Mouse (Mus musculus): Measurements from ENCODE around the gene Inca1.

Inca1 gene

DNA sequence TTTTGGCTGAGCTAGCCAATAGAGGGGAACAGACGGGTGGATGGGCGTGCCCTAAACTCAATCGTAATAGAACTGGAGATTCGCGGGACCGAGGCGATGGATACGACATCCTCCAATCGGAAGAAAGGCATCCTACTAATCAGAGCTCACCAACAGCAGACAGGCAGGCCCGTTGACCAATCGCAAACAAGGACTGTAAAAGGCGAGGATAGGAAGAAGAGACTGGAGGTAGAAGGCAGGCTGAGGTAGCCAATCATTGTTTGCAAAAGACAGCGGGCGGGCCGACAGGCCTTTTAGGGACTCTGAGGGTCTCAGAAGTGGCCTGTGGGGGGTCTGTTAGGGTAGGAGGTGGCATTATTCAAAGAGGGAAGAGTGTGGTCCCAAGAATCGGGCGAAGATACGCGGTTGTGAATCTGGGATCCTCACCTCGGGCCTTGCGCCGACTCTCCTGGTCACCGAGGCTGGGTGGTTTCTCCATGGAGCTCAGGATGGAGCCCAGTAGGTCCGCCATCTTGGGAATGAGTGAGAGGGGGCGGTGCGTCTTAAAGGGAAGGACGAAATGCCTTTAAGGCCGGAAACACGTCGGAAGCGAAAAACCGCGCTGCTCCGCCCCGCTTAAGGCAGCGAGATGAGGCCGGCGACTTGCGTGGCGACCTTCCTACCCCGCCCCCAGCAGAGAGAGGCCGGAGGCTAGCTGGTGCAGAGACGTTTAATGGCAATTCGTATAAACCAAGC, 31.0 kb downstream of the Inca1 start, which contains the start of gene Spag7:
TSS of gene Spag7 (minus strand) at position 646 of the 735 bp plus-strand sequence.
- DNase-seq = peak; percentile 96 to 99

DNA sequence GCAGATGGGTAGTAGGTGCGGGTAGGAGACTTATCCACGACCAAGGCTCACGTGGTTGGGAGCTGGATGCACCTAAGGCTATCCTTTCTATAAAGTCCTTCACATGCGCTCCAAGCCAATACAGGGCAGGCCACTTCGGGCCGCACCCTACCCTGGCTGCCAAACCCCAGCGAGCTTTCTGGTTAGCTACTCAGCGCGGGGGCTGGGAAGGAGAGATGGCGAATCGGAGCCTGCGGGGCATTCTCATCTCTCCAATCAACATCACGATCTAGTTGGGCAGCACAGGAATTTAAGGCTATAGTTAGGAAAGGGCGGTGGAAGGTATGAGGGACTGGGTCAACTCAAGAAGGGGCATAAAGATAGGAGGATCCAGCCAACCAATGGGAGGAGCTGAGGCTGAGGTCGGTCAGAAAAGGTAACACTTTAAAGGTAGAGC, 31.6 kb downstream of the Inca1 start:
- DNase-seq = peak in 1 of 2 experiments; percentile 89

DNA sequence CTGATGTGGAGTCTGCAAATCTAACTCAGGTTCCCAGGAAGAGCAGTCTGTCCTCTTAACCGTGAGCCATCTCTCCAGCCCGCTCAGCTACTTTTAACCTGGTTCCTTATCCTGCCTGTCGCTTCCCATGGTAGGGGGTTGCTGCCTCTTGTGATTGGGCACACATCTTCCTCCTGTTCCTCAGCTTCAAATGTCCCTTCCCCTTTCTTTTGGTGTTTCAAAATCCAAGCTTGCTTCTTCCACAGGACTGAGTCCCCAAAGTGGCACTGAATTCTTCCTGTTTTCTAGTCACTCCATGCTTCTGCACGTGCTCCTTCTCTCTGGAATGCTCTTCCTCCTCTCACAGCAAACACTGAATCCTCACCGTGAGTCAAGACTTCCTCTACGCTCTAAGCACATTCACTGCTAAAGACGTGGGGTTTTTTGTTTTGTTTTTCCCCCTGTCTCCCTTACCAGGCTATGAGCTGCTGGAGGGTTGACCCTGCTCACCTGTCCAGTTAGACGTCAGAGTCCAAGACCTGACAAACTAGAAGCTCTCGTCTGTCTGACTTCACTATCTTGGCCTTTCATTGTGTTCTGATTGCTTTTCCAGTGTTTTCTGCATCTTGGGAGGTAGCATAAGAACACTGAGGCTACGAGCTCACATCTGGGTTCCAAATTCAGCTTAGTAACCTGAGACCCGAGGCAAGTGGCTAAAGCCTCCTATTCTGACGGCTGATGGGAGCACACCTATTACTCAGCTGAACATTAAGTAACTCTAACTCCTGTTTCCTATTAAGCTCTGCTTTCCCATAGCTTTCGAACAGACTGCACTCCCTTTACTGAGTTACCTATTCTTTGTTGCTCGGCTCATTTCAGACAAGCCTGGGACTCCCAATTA, 32.4 kb downstream of the Inca1 start:
- peak in 1 of 2 experiments; percentile 31 for DNase-seq

DNA sequence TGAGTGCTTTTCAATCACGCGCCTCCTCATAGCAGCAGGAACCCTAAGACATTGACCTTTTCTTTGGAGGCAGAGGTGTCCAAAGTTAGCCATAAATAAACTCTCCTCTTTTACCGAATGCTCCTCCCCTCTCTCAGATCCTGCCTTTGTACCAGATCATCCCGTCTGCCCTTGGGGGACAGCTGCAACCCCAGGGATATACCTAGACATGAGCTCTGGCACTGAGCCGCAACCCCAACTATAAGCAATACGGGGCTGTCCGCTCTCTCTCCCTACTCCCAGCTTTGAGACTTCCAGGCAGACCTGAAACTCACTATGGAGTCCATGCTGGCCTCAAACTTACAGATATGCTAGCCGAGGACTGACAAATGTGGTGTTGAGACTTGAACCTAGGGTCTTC, 33.3 kb downstream of the Inca1 start:
- DNase-seq = no peak

DNA sequence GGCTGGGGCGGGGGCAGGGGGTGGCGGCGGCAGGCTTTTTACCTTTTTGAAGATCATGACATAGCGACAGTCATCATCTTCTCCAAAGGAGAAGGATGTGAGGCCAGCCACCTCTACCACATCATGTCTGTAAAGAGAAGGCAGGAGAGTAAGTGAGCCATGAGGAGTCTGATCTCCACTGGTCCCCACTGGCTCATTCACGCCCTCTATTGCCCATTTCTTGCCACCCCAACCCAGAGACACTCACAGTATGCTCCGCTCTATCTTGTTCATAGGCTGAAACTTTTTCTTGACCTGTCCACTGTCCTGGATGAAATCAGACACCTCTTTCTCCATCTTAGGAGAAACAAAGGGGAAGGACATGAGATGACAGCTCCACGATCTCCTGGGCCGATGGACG, 35.2 kb downstream of the Inca1 start:
- DNase-seq = no peak

DNA sequence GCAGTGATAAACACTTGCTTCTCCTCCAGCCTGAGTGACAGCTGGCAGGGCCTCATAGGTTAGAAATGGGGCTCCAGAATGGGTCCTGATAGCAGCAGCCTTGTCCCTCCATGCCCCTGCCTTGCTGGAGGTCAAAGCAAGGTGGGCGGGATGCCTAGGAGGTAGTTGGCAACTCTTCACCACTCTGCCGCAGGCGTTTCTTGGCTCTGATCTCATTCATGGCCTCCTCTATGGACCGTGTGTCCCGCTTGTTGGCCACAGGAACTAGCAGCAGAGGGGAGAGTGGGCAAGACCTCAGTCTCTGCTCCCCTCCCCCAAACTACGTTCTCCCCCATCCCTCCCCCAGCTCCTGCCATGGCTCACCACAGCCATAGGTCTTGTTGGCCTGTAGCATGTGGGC, 36.0 kb downstream of the Inca1 start:
- no peak for DNase-seq

DNA sequence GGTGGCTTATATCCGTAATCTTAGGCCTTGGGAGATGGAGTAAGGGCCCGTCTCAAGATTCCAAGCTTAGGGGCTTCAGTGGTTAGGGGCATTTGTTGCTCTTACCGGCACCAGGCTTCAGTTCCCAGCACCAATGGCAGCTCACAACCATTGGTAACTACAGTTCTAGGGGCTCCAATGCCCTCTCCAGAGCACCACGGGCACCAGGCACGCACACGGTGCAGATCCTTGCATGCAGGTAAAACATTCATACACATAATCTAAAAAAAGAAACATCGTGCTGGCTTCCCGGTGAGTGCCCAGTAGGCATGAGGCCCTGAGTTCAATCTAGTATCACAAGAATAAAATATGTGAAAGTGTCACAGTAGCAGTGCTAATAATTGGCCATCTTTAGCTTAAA, 36.9 kb downstream of the Inca1 start:
- no peak for DNase-seq

DNA sequence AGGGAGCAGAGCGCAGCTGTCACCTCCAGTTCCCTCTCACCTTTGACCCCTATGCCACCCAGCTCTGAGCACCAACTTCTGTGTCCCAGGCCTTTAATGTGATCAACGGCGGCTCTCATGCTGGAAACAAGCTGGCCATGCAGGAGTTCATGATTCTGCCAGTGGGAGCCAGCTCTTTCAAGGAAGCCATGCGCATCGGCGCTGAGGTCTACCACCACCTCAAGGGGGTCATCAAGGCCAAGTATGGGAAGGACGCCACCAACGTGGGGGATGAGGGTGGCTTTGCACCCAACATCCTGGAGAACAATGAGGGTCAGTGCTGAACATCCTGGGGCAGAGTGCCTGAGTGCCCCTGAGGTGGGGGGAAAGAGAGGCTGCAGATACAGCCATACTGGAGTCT, 39.4 kb downstream of the Inca1 start:
- DNase-seq = no peak

DNA sequence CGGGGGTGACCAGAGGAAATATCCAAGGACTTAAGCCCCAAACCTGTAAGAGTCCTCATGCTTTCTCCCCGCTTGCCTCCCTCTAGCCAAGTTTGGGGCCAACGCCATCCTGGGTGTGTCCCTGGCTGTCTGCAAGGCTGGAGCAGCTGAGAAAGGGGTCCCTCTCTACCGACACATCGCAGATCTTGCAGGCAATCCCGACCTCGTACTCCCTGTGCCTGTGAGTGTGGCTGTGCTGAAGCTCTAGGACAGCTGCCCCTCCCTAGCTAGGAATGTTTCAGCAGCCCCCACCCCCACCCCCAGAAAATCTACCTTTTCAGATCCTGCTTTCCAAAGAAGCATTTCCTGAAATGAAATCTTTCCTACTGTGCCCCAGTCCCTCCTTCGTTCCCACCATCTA, 41.0 kb downstream of the Inca1 start:
- DNase-seq = peak in 1 of 2 experiments; percentile 14

DNA sequence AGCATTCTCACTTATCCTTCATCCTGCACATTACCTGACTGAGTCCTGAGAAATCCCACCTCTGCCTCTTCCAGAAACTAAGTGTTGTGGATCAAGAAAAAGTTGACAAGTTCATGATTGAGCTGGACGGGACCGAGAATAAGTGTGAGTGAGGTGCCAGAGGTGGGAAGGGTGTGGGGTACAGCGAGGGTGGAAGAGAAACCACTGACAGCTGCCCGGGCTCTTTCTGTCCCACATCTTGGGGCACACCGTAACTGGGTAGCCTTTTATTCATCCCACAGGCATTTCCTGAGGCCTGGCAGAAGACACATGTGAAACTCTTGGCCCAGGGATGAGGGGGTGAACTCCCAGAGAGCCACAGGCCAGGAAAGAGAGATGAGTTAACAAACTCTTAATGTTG, 41.4 kb downstream of the Inca1 start:
- DNase-seq = peak in 1 of 2 experiments; percentile 18

DNA sequence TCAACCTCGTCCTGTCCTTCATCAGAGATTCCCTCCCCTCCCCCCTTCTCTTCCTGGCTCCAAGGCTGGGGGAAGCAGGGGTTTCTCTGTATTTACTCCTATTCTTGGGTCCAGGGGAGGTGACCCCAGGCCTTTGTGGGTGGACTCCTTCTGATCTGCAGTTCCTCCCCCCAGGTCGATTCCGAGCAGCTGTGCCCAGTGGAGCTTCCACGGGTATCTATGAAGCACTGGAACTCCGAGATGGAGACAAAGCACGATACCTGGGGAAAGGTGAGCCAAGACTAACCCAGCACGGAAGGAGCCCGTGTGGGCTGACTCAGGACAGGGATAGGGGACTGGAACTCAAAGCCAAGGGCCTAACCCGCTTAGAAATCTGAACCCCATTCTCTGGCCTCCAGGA, 42.0 kb downstream of the Inca1 start:
- no peak for DNase-seq

DNA sequence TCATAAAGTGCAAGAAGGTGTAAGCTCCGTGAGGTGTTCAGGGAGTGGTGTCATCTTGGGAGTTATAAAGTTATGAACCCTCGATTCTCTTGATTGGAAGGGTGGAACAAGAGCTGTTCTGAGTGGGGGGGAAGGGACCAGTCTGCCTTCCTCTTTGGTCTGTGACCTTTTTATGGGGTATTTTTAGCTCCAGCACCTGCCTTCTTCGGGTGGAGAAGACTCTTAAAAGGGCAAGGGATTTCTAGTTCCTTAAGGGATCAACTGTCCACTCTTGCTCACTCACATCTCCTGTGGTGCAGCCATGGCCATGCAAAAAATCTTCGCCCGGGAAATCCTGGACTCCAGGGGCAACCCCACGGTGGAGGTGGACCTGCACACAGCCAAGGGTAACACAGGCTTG, 42.4 kb downstream of the Inca1 start:
- DNase-seq = peak in 1 of 2 experiments; percentile 20

DNA sequence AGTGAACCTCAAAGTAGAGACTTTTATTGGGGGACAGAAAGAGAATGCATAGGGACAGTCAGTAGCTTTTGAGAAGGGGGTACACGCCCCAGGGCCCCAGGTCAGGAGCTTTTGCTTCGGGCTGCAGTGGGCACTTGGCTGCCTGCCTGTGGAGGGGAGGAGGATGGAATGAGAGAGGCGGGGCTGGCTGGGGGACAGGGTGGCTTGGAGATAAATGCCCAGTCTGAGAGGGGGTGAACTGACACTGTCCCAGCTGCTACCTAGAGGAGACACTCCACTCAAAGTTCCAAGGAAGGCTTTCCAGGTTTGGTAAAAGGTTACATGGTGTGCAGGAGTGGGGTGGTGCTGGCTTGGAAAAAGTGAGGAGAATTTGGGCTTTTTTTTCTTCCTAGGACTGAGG, 43.0 kb downstream of the Inca1 start, which contains the start of gene Eno3:
TSS of gene Eno3 (plus strand) at position 239 of the 400 bp plus-strand sequence.
- DNase-seq = peak in 1 of 2 experiments; percentile 46

DNA sequence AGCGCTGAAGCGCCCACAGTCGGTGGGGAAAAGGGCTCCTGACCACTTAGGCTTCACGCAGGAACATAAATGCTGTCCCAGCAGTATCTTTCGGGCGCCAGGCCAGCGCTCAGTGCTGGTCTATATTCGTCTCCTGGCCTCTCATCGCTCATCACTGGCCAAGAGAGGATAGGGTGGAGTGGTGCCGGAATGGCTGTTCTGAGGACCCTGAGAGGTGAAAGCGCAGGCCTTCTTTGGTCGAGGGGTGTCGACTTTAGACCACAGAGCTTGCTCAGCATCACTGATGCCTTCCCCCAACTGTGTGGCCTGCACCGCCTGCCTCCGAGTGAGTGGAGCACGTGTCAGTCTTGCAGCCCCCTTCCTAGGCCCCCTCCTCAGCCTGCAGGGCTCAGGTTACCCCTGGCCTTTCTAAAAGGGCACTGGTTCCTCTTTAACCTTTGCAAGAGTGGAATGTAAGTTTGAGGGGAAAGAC, 43.5 kb downstream of the Inca1 start:
- peak; percentile 55 to 71 for DNase-seq

DNA sequence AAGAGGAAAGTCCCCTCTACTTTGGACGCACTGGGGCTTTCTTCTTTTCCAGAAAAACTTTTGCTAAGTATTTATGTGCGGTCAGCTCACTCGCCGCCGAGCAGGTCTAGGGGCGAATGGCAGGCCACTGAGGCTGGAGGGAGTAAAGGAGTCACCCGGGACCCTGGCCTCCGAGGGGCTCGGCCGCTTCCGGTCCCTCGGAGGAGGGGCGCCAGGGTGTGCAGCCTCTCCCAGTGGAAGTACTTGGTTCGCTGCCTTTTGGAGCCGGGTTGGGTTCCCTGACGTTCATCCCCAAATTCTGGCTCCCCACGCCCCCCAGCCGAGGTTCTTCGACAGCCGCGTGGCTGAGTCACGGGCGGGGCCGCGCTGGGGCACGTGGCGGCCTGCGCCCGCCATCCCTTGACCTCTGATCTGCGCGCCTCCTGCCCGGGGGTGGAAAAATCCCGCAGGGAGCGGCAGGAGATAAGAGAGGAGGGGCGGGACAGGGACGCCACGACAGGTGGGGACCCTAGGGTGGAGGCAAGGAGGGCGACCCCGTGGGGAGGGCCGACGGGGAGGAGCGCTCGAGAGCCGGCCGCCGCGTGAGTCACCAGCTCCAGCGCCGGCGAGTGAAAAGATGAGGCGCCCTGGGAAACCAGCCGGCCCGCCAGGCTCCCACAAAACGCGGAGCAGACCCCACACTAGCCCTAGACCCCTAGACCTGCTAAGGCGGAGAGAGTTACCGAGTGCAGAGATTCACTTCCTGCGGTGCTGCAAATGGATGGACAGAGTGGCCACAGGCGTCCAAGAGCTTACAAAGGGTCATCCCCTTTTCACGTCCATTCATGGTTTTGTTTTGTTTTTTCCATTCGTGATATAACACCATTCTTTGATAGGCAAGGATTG, 44.1 kb downstream of the Inca1 start:
- DNase-seq = peak; percentile 75 to 80

DNA sequence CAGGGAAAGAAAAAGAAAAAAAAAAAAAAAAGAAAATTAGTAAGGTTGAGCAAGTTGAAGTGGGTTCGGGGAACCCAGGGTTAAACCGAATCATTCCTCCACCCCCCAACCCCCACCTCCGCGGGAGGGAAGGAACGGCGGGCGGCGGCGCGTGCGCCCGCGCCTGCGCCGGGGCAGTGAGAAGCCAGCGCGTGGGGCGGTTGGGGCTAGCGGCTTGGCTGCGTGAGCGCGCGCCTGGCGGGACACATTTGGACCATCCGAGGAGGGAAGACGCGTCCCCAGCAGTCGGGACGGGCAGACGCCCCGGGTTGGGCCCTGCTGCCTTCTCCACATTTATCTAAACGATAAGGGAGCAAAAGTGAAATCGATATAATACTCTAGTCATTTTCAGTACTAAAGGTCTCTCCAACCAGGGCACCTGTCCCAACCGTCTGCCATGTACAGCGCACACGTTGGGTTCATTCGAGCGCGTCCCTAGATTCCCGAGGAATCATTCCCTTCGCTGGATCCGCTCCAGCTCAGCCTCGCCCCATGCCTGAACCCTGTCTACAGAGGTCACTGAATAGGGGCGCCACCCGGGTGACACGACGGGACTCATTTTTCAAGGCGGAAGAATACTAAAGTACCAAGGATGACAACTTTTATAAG, 44.9 kb downstream of the Inca1 start:
- DNase-seq = peak; percentile 88 to 91

DNA sequence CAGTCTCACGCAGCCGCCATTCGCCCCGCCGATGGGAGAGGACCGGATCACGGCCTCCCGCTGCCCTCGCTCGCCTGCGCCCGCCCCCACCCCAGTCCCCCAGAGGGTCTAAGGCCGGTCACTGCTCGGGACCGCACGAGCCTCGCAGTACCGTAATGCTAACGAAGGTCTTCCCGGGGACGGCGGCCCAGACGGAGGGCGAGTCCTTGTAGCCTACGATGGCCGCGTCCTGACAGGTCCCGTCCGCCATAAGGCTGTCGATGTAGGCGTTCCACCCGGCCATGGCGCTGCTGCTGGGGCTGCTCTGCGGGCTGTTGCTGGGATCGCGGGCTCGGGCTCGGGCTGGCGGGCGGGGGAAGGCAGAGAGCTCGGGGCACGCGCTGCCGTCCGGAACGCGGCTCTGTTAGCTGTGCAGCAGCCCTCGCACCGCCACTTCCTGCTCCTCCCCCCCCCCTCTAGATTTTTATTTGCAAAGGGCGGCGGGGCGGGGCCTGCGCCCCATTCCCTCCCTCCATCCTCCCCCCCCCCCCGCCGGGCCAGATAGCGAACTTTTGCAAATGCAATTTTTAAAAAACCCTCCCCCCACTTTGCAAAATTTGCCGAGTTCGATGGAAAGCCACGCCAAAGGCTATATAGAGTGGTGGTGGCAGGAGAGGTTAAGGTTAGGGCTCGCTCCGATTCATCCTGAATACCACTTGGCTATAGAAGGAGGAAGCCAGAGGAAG, 45.6 kb downstream of the Inca1 start, which contains the start of gene Pfn1:
TSS of gene Pfn1 (minus strand) at position 447 of the 725 bp plus-strand sequence.
- peak; percentile 85 to 88 for DNase-seq

DNA sequence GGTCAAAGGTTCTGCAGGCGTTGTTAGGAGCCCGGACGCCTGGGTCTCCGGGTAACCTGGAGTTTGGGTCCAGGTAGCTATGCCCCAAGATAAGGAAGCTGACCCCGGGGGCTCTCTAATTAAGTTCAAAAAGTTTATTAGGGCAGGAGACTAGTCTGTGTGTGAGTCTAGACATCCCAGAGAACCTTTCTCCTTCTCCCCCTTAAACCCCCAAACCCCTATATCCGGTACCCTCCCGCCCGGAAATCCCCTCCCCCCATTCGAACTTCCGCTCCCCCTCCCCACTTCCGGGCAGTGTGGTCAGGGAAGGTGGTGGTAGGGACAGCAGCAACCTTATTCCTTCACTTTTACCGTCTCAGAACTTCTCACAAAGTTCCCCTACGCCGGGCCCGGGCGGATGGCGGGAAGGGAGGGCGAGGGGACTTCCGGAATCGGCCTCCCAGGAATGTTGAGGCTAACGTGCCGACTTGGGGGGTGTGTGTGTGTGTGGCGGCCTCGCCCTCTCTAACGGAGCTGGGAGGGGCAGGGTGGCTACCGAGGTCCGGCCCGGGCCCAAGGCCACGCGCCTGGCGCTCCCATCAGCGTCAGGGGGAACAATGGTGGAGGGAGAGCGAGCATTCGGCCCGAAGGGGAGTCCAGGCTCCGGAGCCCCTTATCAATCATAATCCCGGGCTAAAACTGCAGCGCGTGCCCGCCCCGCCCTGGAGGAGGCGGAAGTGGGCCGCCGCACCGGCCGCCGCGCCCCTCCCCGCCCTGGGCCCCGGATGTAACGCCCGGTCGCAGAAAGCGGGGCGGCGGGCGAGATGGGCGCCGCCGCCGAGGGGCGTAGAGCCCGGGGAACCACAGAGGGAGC, 46.4 kb downstream of the Inca1 start:
- DNase-seq = peak; percentile 82 to 85

DNA sequence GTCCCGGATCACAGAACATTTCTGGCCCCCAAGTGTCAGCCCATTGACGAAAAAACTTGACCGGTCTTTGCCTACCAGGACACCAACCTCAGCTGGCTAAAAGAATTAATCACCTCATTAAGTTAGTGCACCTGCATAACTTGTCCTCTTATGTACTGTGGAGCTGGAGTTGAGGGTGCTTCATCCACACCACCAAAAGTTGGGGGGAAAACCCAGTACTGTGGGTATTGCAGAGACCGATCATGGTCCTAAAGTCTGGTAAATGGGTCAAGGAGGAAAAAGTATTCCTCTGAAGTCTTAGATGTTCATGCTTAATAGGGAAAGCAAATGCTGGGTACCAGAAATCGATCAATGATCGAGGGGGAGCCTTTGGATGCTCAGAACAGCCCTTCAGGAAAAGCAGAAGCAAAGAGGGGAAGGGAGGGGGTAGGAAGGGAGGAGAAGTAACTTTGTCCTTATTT, 47.0 kb downstream of the Inca1 start:
- DNase-seq = no peak
